Mouse (Mus musculus) midbrain, embryonic 16.5 days (tissue): ENCODE data around the gene Uap1. TPM values are rescaled to one million over a fixed set of nuclear protein-coding genes. Genes with fewer than 3 reads are reported as not detected.

Experiments
- ATAC-seq: fragments of 200-750 bp; cut with Nextera tagmentation; 2 replicates; pipeline ENCODE4 v1.8.0; 2017; ENCODE audit warnings: moderate TSS enrichment
- H3K27ac ChIP-seq: fragments of 300-500 bp; sonication (generic); 2 replicates; pipeline ENCODE4 v1.5.1; 2014; ENCODE audit warnings: mild to moderate bottlenecking, low read length, mixed read lengths
- H3K27me3 ChIP-seq: fragments of 300-500 bp; sonication (generic); 2 replicates; pipeline ENCODE4 v1.6.1; 2014; ENCODE audit warnings: low read depth, low read length, mixed read lengths; ENCODE audit not compliant: control insufficient read depth, insufficient read depth
- H3K36me3 ChIP-seq: fragments of 300-500 bp; sonication (generic); 2 replicates; pipeline ENCODE4 v1.6.1; 2014; ENCODE audit warnings: mild to moderate bottlenecking, low read length, moderate library complexity, mixed read lengths; ENCODE audit not compliant: control insufficient read depth, insufficient read depth
- H3K4me1 ChIP-seq: fragments of 300-500 bp; sonication (generic); 2 replicates; pipeline ENCODE4 v1.6.1; 2014; ENCODE audit warnings: mild to moderate bottlenecking, low read length, mixed read lengths; ENCODE audit not compliant: control insufficient read depth, insufficient read depth
- H3K4me2 ChIP-seq: fragments of 300-500 bp; sonication (generic); 2 replicates; pipeline ENCODE4 v1.6.1; 2014; ENCODE audit warnings: mild to moderate bottlenecking, low read length, mixed read lengths
- H3K4me3 ChIP-seq: fragments of 300-500 bp; sonication (generic); 2 replicates; pipeline ENCODE4 v1.5.1; 2014; ENCODE audit warnings: low read depth, mild to moderate bottlenecking, low read length, moderate library complexity, mixed read lengths
- H3K9ac ChIP-seq: fragments of 300-500 bp; sonication (generic); 2 replicates; pipeline ENCODE4 v1.6.1; 2014; ENCODE audit warnings: low read depth, low read length, mixed read lengths
- H3K9me3 ChIP-seq: fragments of 300-500 bp; sonication (generic); replicated peaks from 2 replicates; pipeline ENCODE4 v1.6.1; 2014; ENCODE audit warnings: mild to moderate bottlenecking, low read length, mixed read lengths; ENCODE audit not compliant: control insufficient read depth, poor library complexity, severe bottlenecking
- WGBS: fragments of 180-500 bp; shearing (Covaris S2); extraction: QIAGEN DNeasy Blood & Tissue Kit; methylation state at CpG from one replicate; pipeline ENCODE4 v1.1.7; 2014; 5-methylcytosine and 5-hydroxymethylcytosine counted together
- polyA plus RNA-seq: library from polyadenylated mRNA; unstranded; fragments of >200 nt; fragmentation: Nextera tagmentation; extraction: Ambion mirVana; gene quantifications from 2 replicates; pipeline ENCODE4 v1.2.1, GENCODE M21; 2015

Gene Uap1
- polyA plus RNA-seq, 1 experiment from 2014 or later, result 63.6 TPM

- H3K9me3 ChIP-seq, result no peaks in the 10 kb centered on the region
- no peaks in the 10 kb centered on the region for H3K27me3 ChIP-seq
- no peaks in the 10 kb centered on the region for H3K4me1 ChIP-seq
- 94% methylated on average over 6 of the region's 6 CpGs for WGBS
- no peak overlapping the region for H3K9ac ChIP-seq
- H3K27ac ChIP-seq, result no peak overlapping the region
- H3K4me2 ChIP-seq, result no peak overlapping the region
- no peak for ATAC-seq
- peaks cover 44% of the 10 kb centered on the region for H3K36me3 ChIP-seq
- no peak overlapping the region for H3K4me3 ChIP-seq
Measured at GRCm38 (mm10) chr1:170206395-170206794, 31.6 kb upstream of the Uap1 start.

- no peak overlapping the region for H3K9ac ChIP-seq
- no peak overlapping the region for H3K4me3 ChIP-seq
- no peaks in the 10 kb centered on the region for H3K27me3 ChIP-seq
- peaks cover 38% of the 10 kb centered on the region for H3K36me3 ChIP-seq
- no peaks in the 10 kb centered on the region for H3K4me1 ChIP-seq
- H3K27ac ChIP-seq, result no peak overlapping the region
- WGBS, result 79% methylated on average over 3 of the region's 3 CpGs
- no peak overlapping the region for H3K4me2 ChIP-seq
- no peak for ATAC-seq
- H3K9me3 ChIP-seq, result no peaks in the 10 kb centered on the region
Measured at GRCm38 (mm10) chr1:170200379-170200778, 25.6 kb upstream of the Uap1 start.

GRCm38 (mm10) chr1:170196211-170196610, 21.5 kb upstream of the Uap1 start:
- Histone ChIP-seq H3K27me3 (no peaks in the 10 kb centered on the region), H3K9ac (no peak overlapping the region), H3K4me3 (no peak overlapping the region), H3K4me2 (no peak overlapping the region), H3K9me3 (no peaks in the 10 kb centered on the region), H3K4me1 (no peaks in the 10 kb centered on the region), H3K36me3 (peaks cover 39% of the 10 kb centered on the region), H3K27ac (no peak overlapping the region)
- ATAC-seq, result no peak
- WGBS, result 94% methylated on average over 8 of the region's 8 CpGs

GRCm38 (mm10) chr1:170191925-170192324, 17.2 kb upstream of the Uap1 start:
- no peak overlapping the region for H3K27ac ChIP-seq
- no peaks in the 10 kb centered on the region for H3K4me1 ChIP-seq
- no peak overlapping the region for H3K4me3 ChIP-seq
- H3K9ac ChIP-seq, result no peak overlapping the region
- H3K27me3 ChIP-seq, result no peaks in the 10 kb centered on the region
- no peak for ATAC-seq
- H3K4me2 ChIP-seq, result no peak overlapping the region
- WGBS, result 97% methylated on average over 1 of the region's 1 CpGs
- H3K9me3 ChIP-seq, result no peaks in the 10 kb centered on the region
- peaks cover 13% of the 10 kb centered on the region for H3K36me3 ChIP-seq

GRCm38 (mm10) chr1:170190225-170190624, 15.5 kb upstream of the Uap1 start:
- no peak overlapping the region for H3K4me3 ChIP-seq
- WGBS, result 77% methylated on average over 4 of the region's 4 CpGs
- no peaks in the 10 kb centered on the region for H3K9me3 ChIP-seq
- H3K27ac ChIP-seq, result no peak overlapping the region
- H3K27me3 ChIP-seq, result no peaks in the 10 kb centered on the region
- H3K4me1 ChIP-seq, result no peaks in the 10 kb centered on the region
- no peak overlapping the region for H3K4me2 ChIP-seq
- no peak overlapping the region for H3K9ac ChIP-seq
- ATAC-seq, result no peak
- H3K36me3 ChIP-seq, result peaks cover 12% of the 10 kb centered on the region

- no peaks in the 10 kb centered on the region for H3K4me1 ChIP-seq
- peaks cover 10% of the 10 kb centered on the region for H3K36me3 ChIP-seq
- H3K27ac ChIP-seq, result no peak overlapping the region
- no peak overlapping the region for H3K4me3 ChIP-seq
- no peak overlapping the region for H3K9ac ChIP-seq
- no peaks in the 10 kb centered on the region for H3K27me3 ChIP-seq
- H3K9me3 ChIP-seq, result no peaks in the 10 kb centered on the region
- WGBS, result 81% methylated on average over 11 of the region's 11 CpGs
- ATAC-seq, result no peak
- H3K4me2 ChIP-seq, result no peak overlapping the region
Measured at GRCm38 (mm10) chr1:170188601-170189000, 13.8 kb upstream of the Uap1 start.

GRCm38 (mm10) chr1:170186531-170186930, 11.8 kb upstream of the Uap1 start:
- Histone ChIP-seq H3K36me3 (no peaks in the 10 kb centered on the region), H3K4me3 (no peak overlapping the region), H3K27me3 (no peaks in the 10 kb centered on the region), H3K9me3 (no peaks in the 10 kb centered on the region), H3K4me1 (no peaks in the 10 kb centered on the region), H3K9ac (no peak overlapping the region), H3K4me2 (no peak overlapping the region), H3K27ac (no peak overlapping the region)
- WGBS, result 86% methylated on average over 5 of the region's 5 CpGs
- ATAC-seq, result no peak

GRCm38 (mm10) chr1:170185137-170185536, 10.4 kb upstream of the Uap1 start:
- H3K9me3 ChIP-seq, result no peaks in the 10 kb centered on the region
- H3K36me3 ChIP-seq, result no peaks in the 10 kb centered on the region
- WGBS, result 92% methylated on average over 3 of the region's 3 CpGs
- no peaks in the 10 kb centered on the region for H3K27me3 ChIP-seq
- no peak overlapping the region for H3K9ac ChIP-seq
- no peak overlapping the region for H3K4me3 ChIP-seq
- no peak overlapping the region for H3K4me2 ChIP-seq
- H3K27ac ChIP-seq, result no peak overlapping the region
- H3K4me1 ChIP-seq, result no peaks in the 10 kb centered on the region
- no peak for ATAC-seq

- Histone ChIP-seq H3K4me1 (no peaks in the 10 kb centered on the region), H3K4me2 (no peak overlapping the region), H3K9ac (no peak overlapping the region), H3K4me3 (no peak overlapping the region), H3K9me3 (no peaks in the 10 kb centered on the region), H3K36me3 (no peaks in the 10 kb centered on the region), H3K27ac (no peak overlapping the region), H3K27me3 (no peaks in the 10 kb centered on the region)
- no peak for ATAC-seq
Measured at GRCm38 (mm10) chr1:170182706-170183105, 7.9 kb upstream of the Uap1 start.
